Mouse (Mus musculus) fibroblast of lung, adult 2 months (primary cell): ENCODE measurements at regions not wholly inside any gene's neighbourhood (a gene's known extent, or its start where the extent isn't known, plus 50 kb on each side); places are given as distances from the start of the nearest gene placed in this dataset.
A peak's percentile ranks its signal among the peaks of the same experiment; 100 is the strongest.
"Not testable (repeated sequence)": the region's sequence is repeated elsewhere in the genome, so short reads cannot be mapped to it uniquely, and the experiment has no call there.

Experiments used
- DNase-seq: peaks from one replicate; pipeline ENCODE4 v3.0.0-alpha.2; 2011; ENCODE audit warnings: low read depth

- DNase-seq: not testable (repeated sequence)
These were observed 476.1 kb upstream of the Olfr161 start for GRCm38 (mm10) chr16:3114473-3115335.

GRCm38 (mm10) chr16:3115336-3116112, 475.3 kb upstream of the Olfr161 start:
- not testable (repeated sequence) for DNase-seq

- not testable (repeated sequence) for DNase-seq
These were observed 474.7 kb upstream of the Olfr161 start for GRCm38 (mm10) chr16:3116113-3116511.

GRCm38 (mm10) chr16:3121216-3121615, 469.6 kb upstream of the Olfr161 start:
- DNase-seq: not testable (repeated sequence)

GRCm38 (mm10) chr16:3122145-3122860, 468.5 kb upstream of the Olfr161 start:
- DNase-seq: not testable (repeated sequence)

- DNase-seq: peak; percentile 81
These were observed 467.9 kb upstream of the Olfr161 start for GRCm38 (mm10) chr16:3122861-3123477.

- DNase-seq: not testable (repeated sequence)
These were observed 463.5 kb upstream of the Olfr161 start for GRCm38 (mm10) chr16:3127317-3127716.
